Mouse (Mus musculus) stomach, embryonic 16.5 days (tissue): Measurements from ENCODE around the gene Sult6b2. TPM values are rescaled to one million over a fixed set of nuclear protein-coding genes. Genes with fewer than 3 reads are reported as not detected.

Experiments used
- ATAC-seq: fragments of 200-750 bp; cut with Nextera tagmentation; 2 replicates; pipeline ENCODE4 v1.8.0; 2017; ENCODE audit warnings: moderate number of reproducible peaks, moderate TSS enrichment; ENCODE audit not compliant: insufficient read depth, low FRiP score
- H3K27ac ChIP-seq: fragments of 300-500 bp; sonication (generic); 2 replicates; pipeline ENCODE4 v1.5.1; 2014; ENCODE audit warnings: low read length
- H3K27me3 ChIP-seq: fragments of 300-500 bp; sonication (generic); 2 replicates; pipeline ENCODE4 v1.6.1; 2014; ENCODE audit warnings: low read length, control low read depth, mixed read lengths; ENCODE audit not compliant: control insufficient read depth, insufficient read depth
- H3K36me3 ChIP-seq: fragments of 300-500 bp; sonication (generic); 2 replicates; pipeline ENCODE4 v1.6.1; 2014; ENCODE audit warnings: low read length; ENCODE audit not compliant: control insufficient read depth, insufficient read depth
- H3K4me1 ChIP-seq: fragments of 300-500 bp; sonication (generic); 2 replicates; pipeline ENCODE4 v1.6.1; 2014; ENCODE audit warnings: low read length, control low read depth, mixed read lengths; ENCODE audit not compliant: control insufficient read depth, insufficient read depth
- H3K4me2 ChIP-seq: fragments of 300-500 bp; sonication (generic); 2 replicates; pipeline ENCODE4 v1.6.1; 2014; ENCODE audit warnings: low read depth, low read length, mixed read lengths
- H3K4me3 ChIP-seq: fragments of 300-500 bp; sonication (generic); replicated peaks from 2 replicates; pipeline ENCODE4 v1.5.1; 2014; ENCODE audit warnings: mild to moderate bottlenecking, low read length
- H3K9ac ChIP-seq: fragments of 300-500 bp; sonication (generic); 2 replicates; pipeline ENCODE4 v1.6.1; 2014; ENCODE audit warnings: low read length
- H3K9me3 ChIP-seq: fragments of 300-500 bp; sonication (generic); replicated peaks from 2 replicates; pipeline ENCODE4 v1.6.1; 2016; ENCODE audit warnings: low read length, control low read depth; ENCODE audit not compliant: control insufficient read depth
- WGBS: fragments of 180-500 bp; shearing (Covaris S2); extraction: QIAGEN DNeasy Blood & Tissue Kit; methylation state at CpG from one replicate; pipeline ENCODE4 v1.1.7; 2014; 5-methylcytosine and 5-hydroxymethylcytosine counted together
- polyA plus RNA-seq: library from polyadenylated mRNA; unstranded; fragments of >200 nt; fragmentation: Nextera tagmentation; extraction: Ambion mirVana; gene quantifications from 2 replicates; pipeline ENCODE4 v1.2.1, GENCODE M21; 2015

The Sult6b2 gene
- polyA plus RNA-seq, 1 experiment from 2014 or later: 3.1 TPM

GRCm38 (mm10) chr6:142773566-142773965 lies 30.7 kb downstream of the Sult6b2 start:
- Histone ChIP-seq H3K4me3 (no peak overlapping the region), H3K4me1 (no peaks in the 10 kb centered on the region), H3K4me2 (no peak overlapping the region), H3K27me3 (no peaks in the 10 kb centered on the region), H3K9ac (no peak overlapping the region), H3K36me3 (peaks cover 25% of the 10 kb centered on the region), H3K9me3 (no peaks in the 10 kb centered on the region), H3K27ac (no peak overlapping the region)
- no peak for ATAC-seq
- WGBS: 89% methylated on average over 5 of the region's 5 CpGs

GRCm38 (mm10) chr6:142771643-142772042 lies 32.7 kb downstream of the Sult6b2 start:
- H3K27ac ChIP-seq: no peak overlapping the region
- no peak for ATAC-seq
- no peaks in the 10 kb centered on the region for H3K9me3 ChIP-seq
- WGBS: 83% methylated on average over 4 of the region's 4 CpGs
- no peak overlapping the region for H3K4me3 ChIP-seq
- H3K36me3 ChIP-seq: peaks cover 34% of the 10 kb centered on the region
- H3K4me1 ChIP-seq: no peaks in the 10 kb centered on the region
- H3K9ac ChIP-seq: no peak overlapping the region
- H3K4me2 ChIP-seq: no peak overlapping the region
- H3K27me3 ChIP-seq: no peaks in the 10 kb centered on the region

- H3K27me3 ChIP-seq: no peaks in the 10 kb centered on the region
- no peak for ATAC-seq
- no peaks in the 10 kb centered on the region for H3K4me1 ChIP-seq
- no peaks in the 10 kb centered on the region for H3K9me3 ChIP-seq
- H3K9ac ChIP-seq: no peak overlapping the region
- peaks cover 38% of the 10 kb centered on the region for H3K36me3 ChIP-seq
- H3K4me3 ChIP-seq: no peak overlapping the region
- 89% methylated on average over 3 of the region's 3 CpGs for WGBS
- H3K27ac ChIP-seq: no peak overlapping the region
- no peak overlapping the region for H3K4me2 ChIP-seq
Observed at GRCm38 (mm10) chr6:142769896-142770295, 34.4 kb downstream of the Sult6b2 start.

- no peak for ATAC-seq
Observed at GRCm38 (mm10) chr6:142767305-142767704, 37.0 kb downstream of the Sult6b2 start.

GRCm38 (mm10) chr6:142764933-142765332 lies 39.4 kb downstream of the Sult6b2 start:
- Histone ChIP-seq H3K4me1 (no peaks in the 10 kb centered on the region), H3K4me2 (no peak overlapping the region), H3K27me3 (no peaks in the 10 kb centered on the region), H3K36me3 (peaks cover 26% of the 10 kb centered on the region), H3K9ac (no peak overlapping the region), H3K4me3 (no peak overlapping the region), H3K27ac (no peak overlapping the region), H3K9me3 (no peaks in the 10 kb centered on the region)
- 58% methylated on average over 2 of the region's 2 CpGs for WGBS
- no peak for ATAC-seq

More at GRCm38 (mm10) chr6:142767305-142767704, 37.0 kb downstream of the Sult6b2 start:
- H3K4me3 ChIP-seq: no peak overlapping the region
- H3K9ac ChIP-seq: no peak overlapping the region
- H3K27me3 ChIP-seq: no peaks in the 10 kb centered on the region
- no peaks in the 10 kb centered on the region for H3K4me1 ChIP-seq
- 81% methylated on average over 9 of the region's 9 CpGs for WGBS
- H3K27ac ChIP-seq: no peak overlapping the region
- no peak overlapping the region for H3K4me2 ChIP-seq
- H3K9me3 ChIP-seq: no peaks in the 10 kb centered on the region
- H3K36me3 ChIP-seq: peaks cover 29% of the 10 kb centered on the region

- Histone ChIP-seq H3K4me1 (peaks cover 7% of the 10 kb centered on the region), H3K9me3 (no peaks in the 10 kb centered on the region), H3K27ac (no peak overlapping the region), H3K36me3 (peaks cover 6% of the 10 kb centered on the region; the same call in 1 of the 2 replicates), H3K4me3 (no peak overlapping the region), H3K27me3 (no peaks in the 10 kb centered on the region), H3K9ac (no peak overlapping the region), H3K4me2 (no peak overlapping the region)
- no peak for ATAC-seq
- 87% methylated on average over 2 of the region's 2 CpGs for WGBS
Observed at GRCm38 (mm10) chr6:142759633-142760032, 44.7 kb downstream of the Sult6b2 start.

GRCm38 (mm10) chr6:142758562-142758961 lies 45.7 kb downstream of the Sult6b2 start:
- no peaks in the 10 kb centered on the region for H3K9me3 ChIP-seq
- H3K36me3 ChIP-seq: 0 out of 2 replicates have a peak, but pooled peaks cover 4% of the 10 kb centered on the region
- peaks cover 7% of the 10 kb centered on the region for H3K4me1 ChIP-seq
- no peak overlapping the region for H3K27ac ChIP-seq
- H3K4me3 ChIP-seq: no peak overlapping the region
- peak overlapping the region; percentile 81; the same call in 1 of the 2 replicates for H3K4me2 ChIP-seq
- H3K27me3 ChIP-seq: no peaks in the 10 kb centered on the region
- WGBS: 94% methylated on average over 6 of the region's 6 CpGs
- H3K9ac ChIP-seq: no peak overlapping the region
- ATAC-seq: no peak

GRCm38 (mm10) chr6:142757976-142758375 lies 46.3 kb downstream of the Sult6b2 start:
- no peaks in the 10 kb centered on the region for H3K9me3 ChIP-seq
- H3K4me3 ChIP-seq: peak overlapping the region; percentile 91
- WGBS: 88% methylated on average over 6 of the region's 6 CpGs
- H3K27me3 ChIP-seq: no peaks in the 10 kb centered on the region
- peak overlapping the region; percentile 57; the same call in 1 of the 2 replicates for H3K9ac ChIP-seq
- H3K36me3 ChIP-seq: 0 out of 2 replicates have a peak, but pooled peaks cover 4% of the 10 kb centered on the region
- ATAC-seq: no peak
- peaks cover 7% of the 10 kb centered on the region for H3K4me1 ChIP-seq
- 0 out of 2 replicates have a peak overlapping the region, but pooled peaks have one; percentile 25 for H3K27ac ChIP-seq
- peak overlapping the region; percentile 81 for H3K4me2 ChIP-seq

GRCm38 (mm10) chr6:142757334-142757965 lies 46.9 kb downstream of the Sult6b2 start:
- H3K36me3 ChIP-seq: 0 out of 2 replicates have a peak, but pooled peaks cover 4% of the 10 kb centered on the region
- peak overlapping the region; percentile 93 for H3K27ac ChIP-seq
- peak overlapping the region; percentile 81 for H3K4me2 ChIP-seq
- peaks cover 7% of the 10 kb centered on the region for H3K4me1 ChIP-seq
- WGBS: 29% methylated on average over 10 of the region's 10 CpGs
- H3K9ac ChIP-seq: peak overlapping the region; percentile 94
- H3K27me3 ChIP-seq: no peaks in the 10 kb centered on the region
- ATAC-seq: no peak
- peak overlapping the region; percentile 91 for H3K4me3 ChIP-seq
- no peaks in the 10 kb centered on the region for H3K9me3 ChIP-seq
